Mouse (Mus musculus) limb, embryonic 11.5 days (tissue): ENCODE results near the gene Mrpl12. TPM values are rescaled to one million over a fixed set of nuclear protein-coding genes. Genes with fewer than 3 reads are reported as not detected.
"Not testable (repeated sequence)": the region's sequence is repeated elsewhere in the genome, so short reads cannot be mapped to it uniquely, and the experiment has no call there.

Experiments
- ATAC-seq: fragments of 200-750 bp; cut with Nextera tagmentation; 2 replicates; pipeline ENCODE4 v1.8.0; 2017; ENCODE audit warnings: low read depth; ENCODE audit not compliant: insufficient number of reproducible peaks, low FRiP score, low TSS enrichment
- DNase-seq: peaks from one replicate; pipeline ENCODE4 v3.0.0-alpha.2; 2015; ENCODE audit warnings: low spot score
- H3K27ac ChIP-seq: fragments of 300-500 bp; sonication (generic); replicated peaks from 2 replicates; pipeline ENCODE4 v1.5.1; 2014; ENCODE audit warnings: low read depth, mild to moderate bottlenecking, low read length
- H3K27me3 ChIP-seq: fragments of 300-500 bp; sonication (generic); 2 replicates; pipeline ENCODE4 v1.6.1; 2014; ENCODE audit warnings: mild to moderate bottlenecking, low read length, mixed read lengths; ENCODE audit not compliant: control insufficient read depth, insufficient read depth
- H3K36me3 ChIP-seq: fragments of 300-500 bp; sonication (generic); 2 replicates; pipeline ENCODE4 v1.6.1; 2014; ENCODE audit warnings: mild to moderate bottlenecking, low read length, moderate library complexity, mixed read lengths; ENCODE audit not compliant: control insufficient read depth, insufficient read depth
- H3K4me1 ChIP-seq: fragments of 300-500 bp; sonication (generic); 2 replicates; pipeline ENCODE4 v1.6.1; 2014; ENCODE audit warnings: low read length, mixed read lengths; ENCODE audit not compliant: control insufficient read depth, insufficient read depth
- H3K4me2 ChIP-seq: fragments of 300-500 bp; sonication (generic); 2 replicates; pipeline ENCODE4 v1.6.1; 2014; ENCODE audit warnings: low read depth, mild to moderate bottlenecking, moderate library complexity; ENCODE audit not compliant: severe bottlenecking
- H3K4me3 ChIP-seq: fragments of 300-500 bp; sonication (generic); 2 replicates; pipeline ENCODE4 v1.5.1; 2014; ENCODE audit warnings: low read depth, low read length
- H3K9ac ChIP-seq: fragments of 300-500 bp; sonication (generic); 2 replicates; pipeline ENCODE4 v1.6.1; 2014; ENCODE audit warnings: mild to moderate bottlenecking, low read length
- H3K9me3 ChIP-seq: fragments of 300-500 bp; sonication (generic); 2 replicates; pipeline ENCODE4 v1.6.1; 2016; ENCODE audit warnings: low read length; ENCODE audit not compliant: control insufficient read depth
- WGBS: fragments of 180-500 bp; shearing (Covaris S2); extraction: QIAGEN DNeasy Blood & Tissue Kit; methylation state at CpG from one replicate; pipeline ENCODE4 v1.1.7; 2014; 5-methylcytosine and 5-hydroxymethylcytosine counted together
- polyA plus RNA-seq: library from polyadenylated mRNA; unstranded; fragments of >200 nt; fragmentation: Nextera tagmentation; extraction: Ambion mirVana; gene quantifications from 2 replicates; pipeline ENCODE4 v1.2.1, GENCODE M21; 2014

Gene Mrpl12
- polyA plus RNA-seq, 1 experiment from 2014 or later, result 177 TPM

- Histone ChIP-seq H3K4me2 (no peak overlapping the region), H3K27ac (no peak overlapping the region), H3K27me3 (no peaks in the 10 kb centered on the region), H3K4me1 (peaks cover 5% of the 10 kb centered on the region; the same call in 1 of the 2 replicates), H3K9me3 (no peaks in the 10 kb centered on the region), H3K4me3 (no peak overlapping the region), H3K9ac (no peak overlapping the region), H3K36me3 (no peaks in the 10 kb centered on the region)
- DNase-seq (no peak), ATAC-seq (no peak)
- WGBS, result 80% methylated on average over 13 of the region's 13 CpGs
Observed at GRCm38 (mm10) chr11:120507611-120508289, 23.3 kb downstream of the Mrpl12 start.

GRCm38 (mm10) chr11:120508290-120508870, 24.0 kb downstream of the Mrpl12 start:
- H3K36me3 ChIP-seq, result no peaks in the 10 kb centered on the region
- H3K27ac ChIP-seq, result no peak overlapping the region
- H3K9me3 ChIP-seq, result no peaks in the 10 kb centered on the region
- ATAC-seq, result no peak
- no peak overlapping the region for H3K4me2 ChIP-seq
- no peak overlapping the region for H3K9ac ChIP-seq
- peaks cover 5% of the 10 kb centered on the region; the same call in 1 of the 2 replicates for H3K4me1 ChIP-seq
- no peak overlapping the region for H3K4me3 ChIP-seq
- no peak for DNase-seq
- H3K27me3 ChIP-seq, result no peaks in the 10 kb centered on the region
- 91% methylated on average over 9 of the region's 9 CpGs for WGBS

- H3K27ac ChIP-seq, result no peak overlapping the region
- no peak overlapping the region for H3K4me2 ChIP-seq
- H3K4me1 ChIP-seq, result peaks cover 5% of the 10 kb centered on the region; the same call in 1 of the 2 replicates
- 44% methylated on average over 4 of the region's 4 CpGs for WGBS
- no peaks in the 10 kb centered on the region for H3K9me3 ChIP-seq
- H3K9ac ChIP-seq, result no peak overlapping the region
- DNase-seq (no peak), ATAC-seq (no peak)
- no peak overlapping the region for H3K4me3 ChIP-seq
- no peaks in the 10 kb centered on the region for H3K36me3 ChIP-seq
- no peaks in the 10 kb centered on the region for H3K27me3 ChIP-seq
Observed at GRCm38 (mm10) chr11:120509940-120510339, 25.5 kb downstream of the Mrpl12 start.

GRCm38 (mm10) chr11:120510375-120511030, 26.1 kb downstream of the Mrpl12 start:
- peak overlapping the region; percentile 37 for H3K4me2 ChIP-seq
- WGBS, result 11% methylated on average over 16 of the region's 16 CpGs

GRCm38 (mm10) chr11:120512790-120513453, 28.5 kb downstream of the Mrpl12 start:
- Histone ChIP-seq H3K36me3 (no peaks in the 10 kb centered on the region), H3K27ac (no peak overlapping the region), H3K9ac (no peak overlapping the region), H3K27me3 (no peaks in the 10 kb centered on the region), H3K4me1 (peaks cover 5% of the 10 kb centered on the region; the same call in 1 of the 2 replicates), H3K4me2 (no peak overlapping the region), H3K9me3 (no peaks in the 10 kb centered on the region), H3K4me3 (no peak overlapping the region)
- DNase-seq, result no peak
- WGBS, result 28% methylated on average over 6 of the region's 6 CpGs
- ATAC-seq, result no peak

More at GRCm38 (mm10) chr11:120510375-120511030, 26.1 kb downstream of the Mrpl12 start:
- H3K9me3 ChIP-seq, result no peaks in the 10 kb centered on the region
- peak overlapping the region; percentile 52; the same call in 1 of the 2 replicates for H3K9ac ChIP-seq
- ATAC-seq (no peak), DNase-seq (no peak)
- H3K4me1 ChIP-seq, result peaks cover 5% of the 10 kb centered on the region; the same call in 1 of the 2 replicates
- H3K36me3 ChIP-seq, result no peaks in the 10 kb centered on the region
- H3K4me3 ChIP-seq, result no peak overlapping the region
- no peaks in the 10 kb centered on the region for H3K27me3 ChIP-seq
- no peak overlapping the region for H3K27ac ChIP-seq

GRCm38 (mm10) chr11:120514262-120514661, 29.8 kb downstream of the Mrpl12 start:
- not testable (repeated sequence) for H3K27me3 ChIP-seq, DNase-seq, ATAC-seq, H3K9ac ChIP-seq, H3K4me3 ChIP-seq, H3K36me3 ChIP-seq, H3K4me1 ChIP-seq, H3K4me2 ChIP-seq, H3K27ac ChIP-seq, H3K9me3 ChIP-seq
- whole genome bisulfite sequencing, result 90% methylated on average over 2 of the region's 2 CpGs

GRCm38 (mm10) chr11:120515611-120516010, 31.2 kb downstream of the Mrpl12 start:
- H3K27ac ChIP-seq, result no peak overlapping the region
- 17% methylated on average over 17 of the region's 17 CpGs for WGBS
- no peak overlapping the region for H3K4me2 ChIP-seq
- peaks cover 8% of the 10 kb centered on the region for H3K4me1 ChIP-seq
- no peak overlapping the region for H3K9ac ChIP-seq
- no peak overlapping the region for H3K4me3 ChIP-seq
- no peaks in the 10 kb centered on the region for H3K9me3 ChIP-seq
- no peaks in the 10 kb centered on the region for H3K27me3 ChIP-seq
- DNase-seq (peak; percentile 95), ATAC-seq (peak; percentile 55; the same call in 1 of the 2 replicates)
- H3K36me3 ChIP-seq, result no peaks in the 10 kb centered on the region

- Histone ChIP-seq H3K27me3 (no peaks in the 10 kb centered on the region), H3K9ac (no peak overlapping the region), H3K4me3 (no peak overlapping the region), H3K9me3 (no peaks in the 10 kb centered on the region), H3K27ac (no peak overlapping the region), H3K4me2 (no peak overlapping the region), H3K36me3 (no peaks in the 10 kb centered on the region), H3K4me1 (peaks cover 6% of the 10 kb centered on the region; the same call in 1 of the 2 replicates)
- ATAC-seq (no peak), DNase-seq (no peak)
- 88% methylated on average over 4 of the region's 4 CpGs for WGBS
Observed at GRCm38 (mm10) chr11:120517147-120517546, 32.7 kb downstream of the Mrpl12 start.
